Mouse (Mus musculus): ENCODE measurements around the gene 1700020A23Rik.

DNA sequence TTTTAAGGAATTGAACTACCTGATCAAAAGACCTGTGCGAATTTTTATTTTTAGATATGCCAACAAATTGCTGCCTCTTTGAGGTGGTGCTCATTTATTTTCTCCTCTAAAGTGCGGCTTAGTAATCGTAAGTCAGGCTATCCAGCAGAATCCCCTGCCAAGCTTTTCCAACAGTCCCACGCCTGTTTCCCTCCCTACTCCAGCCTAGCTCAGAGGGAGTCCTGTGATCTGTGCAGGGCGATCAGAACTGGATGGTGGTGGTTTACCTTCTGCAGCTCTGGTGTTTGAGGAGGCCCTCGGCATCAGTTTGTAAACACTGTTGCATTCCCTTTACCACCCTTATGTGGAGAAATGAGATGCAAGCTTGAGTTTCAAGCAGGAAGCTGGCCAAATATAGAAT, 48.4 kb downstream of the 1700020A23Rik start:
- no peak for TF ChIP-seq CTCF (IDR thresholded peaks at IDR 0.05 in 2 of 3, conservative IDR thresholded peaks at IDR 0.05 in 1 of 3; ENCODE audit: control insufficient read depth in 1 of 3, insufficient read depth in 1 of 3, low read depth in 2 of 3, low read length in 3 of 3, poor library complexity in 1 of 3, severe bottlenecking in 1 of 3)
- TF ChIP-seq MAZ (IDR thresholded peaks at IDR 0.05; ENCODE audit: low read depth, low read length): no peak
- TF ChIP-seq MYB (IDR thresholded peaks at IDR 0.05; ENCODE audit: low read depth, low read length): no peak

All from MEL (cell line).